Comparison of ENCODE assay signal across 31 mouse cellular contexts in the genomic region with DNA sequence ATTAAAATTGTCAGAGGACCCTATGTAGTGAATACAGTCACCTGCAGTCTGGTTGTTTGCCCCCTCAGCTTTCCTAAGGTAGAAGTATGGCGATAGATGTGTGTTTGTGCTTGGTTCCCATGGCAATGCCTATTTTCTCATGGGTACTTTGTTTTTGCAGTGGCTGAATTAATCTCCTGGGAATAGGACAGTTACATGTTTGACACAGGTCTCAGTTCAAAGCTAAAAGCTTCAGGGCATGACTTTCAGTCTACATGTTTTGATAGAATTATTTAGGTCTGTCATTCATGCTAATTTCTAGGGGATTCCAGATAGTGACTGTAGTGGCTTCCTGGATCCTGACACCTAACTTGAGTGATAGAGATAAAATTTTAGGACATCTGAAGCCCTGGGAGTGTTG.
"Had no signal": no experiment of that assay in that cellular context is flagged by ENCODE, and none has a peak within 500 bp of the region (broad histone marks: within the 10 kb centered on the region; RNA-seq: fewer than 3 reads in every experiment).

No protein-coding gene starts in this region.

- H3K27ac ChIP-seq: heart, embryonic 10.5 days; heart, embryonic 13.5 days; heart, embryonic 15.5 days; hindbrain, embryonic 10.5 days; hindbrain, embryonic 12.5 days; hindbrain, embryonic 13.5 days; hindbrain, embryonic 14.5 days; hindbrain, embryonic 15.5 days; hindbrain, postnatal 0 days; intestine, embryonic 15.5 days; kidney, embryonic 15.5 days; kidney, postnatal 0 days; layer of hippocampus, adult 2 months; left cerebral cortex, adult 2 months had no signal

- H3K36me3 ChIP-seq: heart, embryonic 10.5 days; heart, embryonic 12.5 days; heart, embryonic 13.5 days; heart, embryonic 15.5 days; hindbrain, embryonic 10.5 days; hindbrain, embryonic 12.5 days; hindbrain, embryonic 13.5 days; hindbrain, embryonic 15.5 days; intestine, embryonic 15.5 days; kidney, embryonic 15.5 days had no signal

- H3K9ac ChIP-seq: heart, embryonic 12.5 days; heart, embryonic 13.5 days; heart, embryonic 15.5 days; hindbrain, embryonic 12.5 days; hindbrain, embryonic 13.5 days; hindbrain, embryonic 14.5 days; hindbrain, embryonic 15.5 days; intestine, embryonic 15.5 days; kidney, embryonic 15.5 days had no signal

- H3K4me3 ChIP-seq: heart, embryonic 10.5 days; heart, embryonic 12.5 days; heart, embryonic 13.5 days; heart, embryonic 15.5 days; hindbrain, embryonic 10.5 days; hindbrain, embryonic 12.5 days; hindbrain, embryonic 13.5 days; hindbrain, embryonic 15.5 days; intestine, embryonic 15.5 days; kidney, embryonic 15.5 days; layer of hippocampus, adult 2 months; left cerebral cortex, adult 2 months had no signal

- DNase-seq: heart, postnatal 10 days; heart, postnatal 14 days; heart, postnatal 36 days; heart, postnatal 4 days; kidney, adult 11 months; kidney, adult 18-20 months; kidney, adult 2 months; kidney, adult 8-10 months; kidney, adult 9 months; kidney, postnatal 10 days; kidney, postnatal 14 days; kidney, postnatal 25 days; kidney, postnatal 36 days; kidney, postnatal 4 days; layer of hippocampus, adult 9-11 months; layer of hippocampus, postnatal 36 days had no signal

- H3K4me1 ChIP-seq: heart, embryonic 10.5 days; hindbrain, embryonic 10.5 days; hindbrain, embryonic 13.5 days; hindbrain, embryonic 15.5 days; intestine, embryonic 15.5 days; kidney, embryonic 15.5 days had no signal

- H3K9me3 ChIP-seq: heart, embryonic 10.5 days; heart, embryonic 12.5 days; heart, embryonic 13.5 days; heart, embryonic 15.5 days; hindbrain, embryonic 10.5 days; hindbrain, embryonic 12.5 days; hindbrain, embryonic 13.5 days; hindbrain, embryonic 15.5 days; intestine, embryonic 15.5 days; kidney, embryonic 15.5 days had no signal

- H3K27me3 ChIP-seq: heart, embryonic 12.5 days; heart, embryonic 13.5 days; heart, embryonic 15.5 days; hindbrain, embryonic 12.5 days; hindbrain, embryonic 13.5 days; hindbrain, embryonic 15.5 days; intestine, embryonic 15.5 days; kidney, embryonic 15.5 days had no signal
